In genomic region chr4:119241664-119242063, GRCm38 (mm10) we compare ENCODE assay signal across 9 mouse cellular contexts. TPM values are rescaled to one million over a fixed set of nuclear protein-coding genes. Genes with fewer than 3 reads are reported as not detected.
A peak's percentile ranks its signal among the peaks of the same experiment; 100 is the strongest.
DNase-seq lines count a peak whose midpoint lies in the region; ATAC-seq and TF ChIP-seq lines count a peak whose summit lies in the region.
"Had no signal": no experiment of that assay in that cellular context is flagged by ENCODE, and none has a peak within 500 bp of the region (broad histone marks: within the 10 kb centered on the region; RNA-seq: fewer than 3 reads in every experiment).

No protein-coding gene starts in this region.

- whole genome bisulfite sequencing in forebrain, embryonic 15.5 days: 84% methylated on average over 14 of the region's 14 CpGs
- WGBS in forebrain, embryonic 10.5 days: 88% methylated on average over 14 of the region's 14 CpGs

- peaks cover 33% of the 10 kb centered on the region for H3K36me3 ChIP-seq in forebrain, embryonic 15.5 days
- H3K36me3 ChIP-seq in forebrain, embryonic 10.5 days (replicated peaks): peaks cover 79% of the 10 kb centered on the region
- no peaks in the 10 kb centered on the region for H3K36me3 ChIP-seq in testis, adult 2 months (ENCODE audit: control insufficient read depth, insufficient read depth, low read length)

- peak; percentile 26; the same call in 1 of the 2 replicates for ATAC-seq in forebrain, embryonic 15.5 days (replicated peaks)

- H3K4me3 ChIP-seq in forebrain, embryonic 15.5 days: no peak overlapping the region
- no peak overlapping the region for H3K4me3 ChIP-seq in forebrain, embryonic 10.5 days
- no peak overlapping the region for H3K4me3 ChIP-seq in testis, adult 2 months (ENCODE audit: control insufficient read depth, low read depth, low read length)
- H3K4me3 ChIP-seq: limb, embryonic 12.5 days had no signal

- no peak overlapping the region for H3K9ac ChIP-seq in forebrain, embryonic 15.5 days (replicated peaks)
- H3K9ac ChIP-seq: limb, embryonic 12.5 days had no signal

- no peak overlapping the region for H3K27ac ChIP-seq in forebrain, embryonic 15.5 days (replicated peaks)
- no peak overlapping the region for H3K27ac ChIP-seq in forebrain, embryonic 10.5 days
- H3K27ac ChIP-seq in testis, adult 2 months (ENCODE audit: control insufficient read depth, insufficient read depth, low read depth, low read length): no peak overlapping the region
- H3K27ac ChIP-seq: limb, embryonic 12.5 days had no signal

- DNase-seq in forebrain, embryonic 10.5 days (ENCODE audit: extremely low spot score, low spot score): no peak
- no peak for DNase-seq in testis, postnatal 14 days (ENCODE audit: low spot score)
- peak; percentile 53 to 70 for DNase-seq in left cerebral cortex, postnatal 25 days (ENCODE audit: low spot score in 2 of 2)
- DNase-seq in thymus, postnatal 0 days (ENCODE audit: low spot score): peak; percentile 21
- DNase-seq in cerebellum, adult 8-10 months: no peak
- no peak for DNase-seq in urinary bladder, postnatal 14 days (ENCODE audit: low spot score)

- no peaks in the 10 kb centered on the region for H3K9me3 ChIP-seq in forebrain, embryonic 15.5 days
- H3K9me3 ChIP-seq in forebrain, embryonic 10.5 days: no peaks in the 10 kb centered on the region
- H3K9me3 ChIP-seq: limb, embryonic 12.5 days had no signal

- TF ChIP-seq POLR2A in testis, adult 2 months (IDR thresholded peaks at IDR 0.05; ENCODE audit: control insufficient read depth, low read depth, low read length): no peak

- peak; percentile 54; the same call in 1 of the 2 replicates for TF ChIP-seq CTCF in testis, adult 2 months (IDR thresholded peaks at IDR 0.05; ENCODE audit: control insufficient read depth, insufficient read depth, insufficient replicate concordance, low read depth, low read length)

- peaks cover 25% of the 10 kb centered on the region for H3K4me1 ChIP-seq in forebrain, embryonic 15.5 days
- peaks cover 13% of the 10 kb centered on the region for H3K4me1 ChIP-seq in forebrain, embryonic 10.5 days
- H3K4me1 ChIP-seq in testis, adult 2 months (ENCODE audit: control insufficient read depth, insufficient read depth, low read length): peaks cover 2% of the 10 kb centered on the region; the same call in 1 of the 2 replicates
- H3K4me1 ChIP-seq: limb, embryonic 12.5 days had no signal

- intact Hi-C loops in left cerebral cortex, postnatal 25 days (cut with DNase I): loop anchor here (10.0 kb wide), 3 partner anchors 223 to 423 kb away; partner anchors contain the start of genes Foxj3 and Frg2f1

- no peak overlapping the region for H3K4me2 ChIP-seq in forebrain, embryonic 15.5 days (replicated peaks)
- H3K4me2 ChIP-seq: limb, embryonic 12.5 days had no signal

- no peaks in the 10 kb centered on the region for H3K27me3 ChIP-seq in forebrain, embryonic 15.5 days
- H3K27me3 ChIP-seq in forebrain, embryonic 10.5 days (ENCODE audit: poor library complexity, severe bottlenecking): no peaks in the 10 kb centered on the region
- no peaks in the 10 kb centered on the region for H3K27me3 ChIP-seq in testis, adult 2 months (ENCODE audit: control insufficient read depth, insufficient read depth, low read length)
- H3K27me3 ChIP-seq: limb, embryonic 12.5 days had no signal

RNA-seq across cellular contexts. Expression of gene P3h1, which starts 8.9 kb away (rescaled TPM):
- polyA plus RNA-seq in forebrain, embryonic 15.5 days (2015; fragmentation: Nextera tagmentation; extraction: Ambion mirVana): 8.3 and 9.2 TPM in 2 replicates
- 13.4 and 16.2 TPM in 2 replicates for polyA plus RNA-seq in forebrain, embryonic 10.5 days (2016; fragmentation: Nextera tagmentation; extraction: Ambion mirVana)
- polyA plus RNA-seq in testis, adult 2 months (2012; rRNA removed): 10.4 and 11.9 TPM in 2 replicates
- 1 to 10 TPM; 6.5 to 6.9 TPM for total RNA-seq in left cerebral cortex, postnatal 25 days (2021)
- 6.5 and 6.9 TPM in 2 replicates for polyA plus RNA-seq in thymus, postnatal 0 days (2015; fragmentation: Nextera tagmentation; extraction: Ambion mirVana)

RNA-seq across cellular contexts. Expression of gene AU022252, which starts 9.2 kb away (rescaled TPM):
- polyA plus RNA-seq in forebrain, embryonic 15.5 days (2015; fragmentation: Nextera tagmentation; extraction: Ambion mirVana): 31.5 and 32.8 TPM in 2 replicates
- polyA plus RNA-seq in forebrain, embryonic 10.5 days (2016; fragmentation: Nextera tagmentation; extraction: Ambion mirVana): 32.7 and 41.6 TPM in 2 replicates
- 14.1 and 18.6 TPM in 2 replicates for polyA plus RNA-seq in testis, adult 2 months (2012; rRNA removed)
- total RNA-seq in left cerebral cortex, postnatal 25 days (2021): 10 to 100 TPM; 33.4 to 34.2 TPM
- 21.6 and 22.2 TPM in 2 replicates for polyA plus RNA-seq in thymus, postnatal 0 days (2015; fragmentation: Nextera tagmentation; extraction: Ambion mirVana)

RNA-seq across cellular contexts. Expression of gene Cldn19, which starts 13.6 kb away (rescaled TPM):
- 0.70 and 1.0 TPM in 2 replicates for polyA plus RNA-seq in forebrain, embryonic 15.5 days (2015; fragmentation: Nextera tagmentation; extraction: Ambion mirVana)
- polyA plus RNA-seq in forebrain, embryonic 10.5 days (2016; fragmentation: Nextera tagmentation; extraction: Ambion mirVana): 0.16 TPM in 1 of 2 replicates, not detected in the other
- not detected in 2 replicates for polyA plus RNA-seq in testis, adult 2 months (2012; rRNA removed)
- total RNA-seq in left cerebral cortex, postnatal 25 days (2021): under 1 TPM; 0.43 to 0.44 TPM
- polyA plus RNA-seq in thymus, postnatal 0 days (2015; fragmentation: Nextera tagmentation; extraction: Ambion mirVana): 0.14 TPM in 1 of 2 replicates, not detected in the other

RNA-seq across cellular contexts. Expression of gene Tmem269, which starts 23.6 kb away (rescaled TPM):
- polyA plus RNA-seq in forebrain, embryonic 15.5 days (2015; fragmentation: Nextera tagmentation; extraction: Ambion mirVana): 0.17 and 0.78 TPM in 2 replicates
- not detected in 2 replicates for polyA plus RNA-seq in forebrain, embryonic 10.5 days (2016; fragmentation: Nextera tagmentation; extraction: Ambion mirVana)
- polyA plus RNA-seq in testis, adult 2 months (2012; rRNA removed): 114 and 136 TPM in 2 replicates
- total RNA-seq in left cerebral cortex, postnatal 25 days (2021): under 1 TPM; 0.50 to 0.64 TPM
- polyA plus RNA-seq in thymus, postnatal 0 days (2015; fragmentation: Nextera tagmentation; extraction: Ambion mirVana): 0.12 TPM in 1 of 2 replicates, not detected in the other
- polyA plus RNA-seq: limb, embryonic 12.5 days had no signal

RNA-seq across cellular contexts. Expression of gene Svbp, which starts 46.6 kb away (rescaled TPM):
- polyA plus RNA-seq in forebrain, embryonic 15.5 days (2015; fragmentation: Nextera tagmentation; extraction: Ambion mirVana): 256 and 267 TPM in 2 replicates
- polyA plus RNA-seq in forebrain, embryonic 10.5 days (2016; fragmentation: Nextera tagmentation; extraction: Ambion mirVana): 126 and 138 TPM in 2 replicates
- polyA plus RNA-seq in testis, adult 2 months (2012; rRNA removed): 186 and 207 TPM in 2 replicates
- total RNA-seq in left cerebral cortex, postnatal 25 days (2021): 10 to 100 TPM; 17.6 to 20.7 TPM
- polyA plus RNA-seq in thymus, postnatal 0 days (2015; fragmentation: Nextera tagmentation; extraction: Ambion mirVana): 136 TPM in 2 replicates

Comparison
In these comparisons a context has a peak if more than half of its experiments do, and no peak if none do; other contexts are left out.
1. DNase-seq: peak in left cerebral cortex, postnatal 25 days (2 of 2) and thymus, postnatal 0 days (single experiment); none in forebrain, embryonic 10.5 days (single experiment), testis, postnatal 14 days (single experiment), cerebellum, adult 8-10 months (single experiment) and urinary bladder, postnatal 14 days (single experiment).